Mouse (Mus musculus) hindbrain, postnatal 0 days (tissue): ENCODE results near the gene Zfhx2. TPM values are rescaled to one million over a fixed set of nuclear protein-coding genes. Genes with fewer than 3 reads are reported as not detected.

Source experiments
- ATAC-seq: fragments of 200-750 bp; cut with Nextera tagmentation; 2 replicates; pipeline ENCODE4 v1.8.0; 2017; ENCODE audit warnings: mild to moderate bottlenecking, moderate TSS enrichment, moderate library complexity
- DNase-seq: peaks from one replicate; pipeline ENCODE4 v3.0.0-alpha.2; 2015; ENCODE audit warnings: low spot score
- H3K27ac ChIP-seq: fragments of 300-500 bp; sonication (generic); 2 replicates; pipeline ENCODE4 v1.5.1; 2014; ENCODE audit warnings: mild to moderate bottlenecking
- H3K27me3 ChIP-seq: fragments of 300-500 bp; sonication (generic); 2 replicates; pipeline ENCODE4 v1.6.1; 2014; ENCODE audit warnings: low read length, mixed read lengths; ENCODE audit not compliant: insufficient read depth
- H3K36me3 ChIP-seq: fragments of 300-500 bp; sonication (generic); 2 replicates; pipeline ENCODE4 v1.6.1; 2014; ENCODE audit warnings: low read length, mixed read lengths; ENCODE audit not compliant: insufficient read depth
- H3K4me1 ChIP-seq: fragments of 300-500 bp; sonication (generic); 2 replicates; pipeline ENCODE4 v1.6.1; 2014; ENCODE audit warnings: antibody characterized with exemption, low read length, mixed read lengths; ENCODE audit not compliant: insufficient read depth
- H3K4me2 ChIP-seq: fragments of 300-500 bp; sonication (generic); 2 replicates; pipeline ENCODE4 v1.6.1; 2014; ENCODE audit warnings: low read depth, mild to moderate bottlenecking, low read length, moderate library complexity, mixed read lengths
- H3K4me3 ChIP-seq: fragments of 300-500 bp; sonication (generic); 2 replicates; pipeline ENCODE4 v1.5.1; 2014; ENCODE audit warnings: low read length
- H3K9ac ChIP-seq: fragments of 300-500 bp; sonication (generic); replicated peaks from 2 replicates; pipeline ENCODE4 v1.6.1; 2014; ENCODE audit warnings: mild to moderate bottlenecking, low read length, moderate library complexity, mixed read lengths
- H3K9me3 ChIP-seq: fragments of 300-500 bp; sonication (generic); 2 replicates; pipeline ENCODE4 v1.6.1; 2016; ENCODE audit warnings: low read length, mixed read lengths
- CTCF ChIP-seq: IDR thresholded peaks from 2 replicates; pipeline ENCODE4 v1.5.1; 2016; ENCODE audit warnings: antibody characterized with exemption, control low read depth, low read depth
- WGBS: fragments of 180-500 bp; shearing (Covaris S2); extraction: QIAGEN DNeasy Blood & Tissue Kit; methylation state at CpG from one replicate; pipeline ENCODE4 v1.1.7; 2014; 5-methylcytosine and 5-hydroxymethylcytosine counted together
- polyA plus RNA-seq: library from polyadenylated mRNA; unstranded; fragments of >200 nt; fragmentation: Nextera tagmentation; extraction: Ambion mirVana; gene quantifications from 2 replicates; pipeline ENCODE4 v1.2.1, GENCODE M21; 2015
- total RNA-seq: library from RNA; depleted of rRNA; stranded (reverse); fragments of >200 nt; gene quantifications from 2 replicates; pipeline ENCODE4 v1.2.3, GENCODE M21; 2014

The Zfhx2 gene
- total and polyA plus RNA-seq, 2 experiments from 2014 or later = 8.1 to 10.9 TPM

DNA sequence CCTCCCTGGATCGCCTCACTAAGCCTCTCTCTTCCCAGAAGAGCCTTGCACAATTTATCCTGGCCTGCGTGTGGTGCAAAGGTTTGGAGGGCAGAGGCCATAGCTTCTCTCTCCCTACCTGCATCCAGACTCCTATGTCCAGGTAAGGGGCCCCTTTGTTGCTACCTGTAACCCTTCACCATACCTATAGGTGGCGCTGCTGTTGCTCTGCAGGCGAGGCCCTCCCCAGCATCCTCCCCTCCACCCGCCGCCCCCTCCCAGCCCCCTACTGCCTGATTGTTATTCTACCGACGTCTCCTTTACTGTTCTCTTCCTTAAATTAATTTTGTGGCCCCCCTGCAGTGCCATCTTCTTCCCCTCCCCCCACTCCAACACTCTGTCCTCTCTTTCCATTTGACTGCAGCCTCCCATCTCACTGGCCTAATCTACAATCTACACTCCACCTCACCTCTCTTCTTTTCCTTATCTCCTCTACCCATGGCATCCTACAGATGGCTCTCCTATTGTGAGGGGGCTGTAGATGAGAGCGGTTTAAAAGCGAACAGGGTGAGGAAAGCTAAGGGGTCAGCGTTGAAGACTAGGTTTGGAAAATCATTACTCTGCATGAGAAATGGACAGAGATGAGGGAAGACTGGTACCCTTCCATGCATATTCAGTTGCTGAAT lies 63.0 kb downstream of the Zfhx2 start:
- peak; percentile 73 for TF ChIP-seq CTCF
- peak overlapping the region; percentile 22; the same call in 1 of the 2 replicates for H3K9ac ChIP-seq
- H3K4me3 ChIP-seq = no peak overlapping the region
- peak overlapping the region; percentile 30; the same call in 1 of the 2 replicates for H3K4me2 ChIP-seq
- H3K9me3 ChIP-seq = no peaks in the 10 kb centered on the region
- peak overlapping the region; percentile 74 for H3K27ac ChIP-seq
- no peaks in the 10 kb centered on the region for H3K36me3 ChIP-seq
- ATAC-seq = peak; percentile 70
- peak; percentile 85 for DNase-seq
- H3K4me1 ChIP-seq = peaks cover 16% of the 10 kb centered on the region
- WGBS = 6% methylated on average over 11 of the region's 11 CpGs
- no peaks in the 10 kb centered on the region for H3K27me3 ChIP-seq

DNA sequence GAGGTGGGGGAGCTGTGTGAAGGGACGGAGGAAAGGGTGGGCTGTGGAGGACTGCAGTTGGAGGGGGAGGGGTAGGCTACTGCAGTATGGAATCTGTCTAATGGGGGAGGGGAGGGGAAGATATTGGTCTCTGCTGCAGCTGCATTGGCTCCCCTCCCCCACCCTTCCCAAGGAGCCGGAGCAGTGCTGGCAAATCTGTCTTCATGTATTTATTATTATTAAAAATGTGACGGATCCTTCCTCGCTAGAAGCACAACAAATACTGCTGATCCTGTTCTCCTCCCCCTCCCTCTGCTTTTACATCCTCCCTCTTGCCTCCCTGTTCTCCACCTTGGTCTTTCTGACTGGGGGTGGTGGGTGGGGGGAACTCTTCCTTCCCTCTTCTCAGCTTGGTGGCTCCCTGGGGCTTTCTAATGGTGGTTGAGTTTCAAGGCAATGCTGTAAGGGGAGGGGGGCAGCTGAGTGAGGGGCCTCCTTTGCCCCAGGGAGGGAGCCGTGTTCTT lies 63.7 kb downstream of the Zfhx2 start:
- no peak overlapping the region for H3K4me3 ChIP-seq
- peak overlapping the region; percentile 74 for H3K27ac ChIP-seq
- no peaks in the 10 kb centered on the region for H3K9me3 ChIP-seq
- H3K4me2 ChIP-seq = peak overlapping the region; percentile 27; the same call in 1 of the 2 replicates
- peaks cover 16% of the 10 kb centered on the region for H3K4me1 ChIP-seq
- WGBS = 7% methylated on average over 5 of the region's 5 CpGs
- no peaks in the 10 kb centered on the region for H3K36me3 ChIP-seq
- peak; percentile 68 for ATAC-seq
- no peak for TF ChIP-seq CTCF
- peak; percentile 71 for DNase-seq
- H3K9ac ChIP-seq = peak overlapping the region; percentile 22
- H3K27me3 ChIP-seq = no peaks in the 10 kb centered on the region

DNA sequence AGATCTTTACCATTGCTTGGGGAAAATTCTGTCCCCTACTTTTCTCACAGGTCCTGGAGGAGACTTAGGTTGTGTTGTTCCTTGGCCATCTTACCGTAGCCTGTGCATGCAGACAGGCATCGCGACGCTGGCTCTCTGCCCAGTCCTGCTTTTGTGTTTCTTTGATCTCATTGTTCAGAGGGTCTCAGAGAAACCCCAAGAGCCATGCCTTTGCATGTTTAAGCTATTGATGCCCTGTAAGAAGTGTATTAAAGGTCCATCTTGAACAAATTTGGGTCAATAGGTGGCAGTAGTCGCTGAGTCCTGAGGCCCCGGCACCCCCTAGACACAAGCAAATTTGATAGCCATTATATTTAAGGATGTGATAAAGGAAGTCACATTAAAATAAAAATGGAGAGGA lies 64.5 kb downstream of the Zfhx2 start:
- Histone ChIP-seq H3K4me2 (no peak overlapping the region), H3K4me1 (peaks cover 10% of the 10 kb centered on the region), H3K27ac (peak overlapping the region; percentile 74), H3K27me3 (no peaks in the 10 kb centered on the region), H3K9ac (no peak overlapping the region; the same call in 1 of the 2 replicates), H3K4me3 (no peak overlapping the region), H3K9me3 (no peaks in the 10 kb centered on the region), H3K36me3 (peaks cover 7% of the 10 kb centered on the region)
- WGBS = 3% methylated on average over 6 of the region's 6 CpGs
- TF ChIP-seq CTCF = peak; percentile 71
- peak; percentile 33; the same call in 1 of the 2 replicates for ATAC-seq
- DNase-seq = peak; percentile 69

DNA sequence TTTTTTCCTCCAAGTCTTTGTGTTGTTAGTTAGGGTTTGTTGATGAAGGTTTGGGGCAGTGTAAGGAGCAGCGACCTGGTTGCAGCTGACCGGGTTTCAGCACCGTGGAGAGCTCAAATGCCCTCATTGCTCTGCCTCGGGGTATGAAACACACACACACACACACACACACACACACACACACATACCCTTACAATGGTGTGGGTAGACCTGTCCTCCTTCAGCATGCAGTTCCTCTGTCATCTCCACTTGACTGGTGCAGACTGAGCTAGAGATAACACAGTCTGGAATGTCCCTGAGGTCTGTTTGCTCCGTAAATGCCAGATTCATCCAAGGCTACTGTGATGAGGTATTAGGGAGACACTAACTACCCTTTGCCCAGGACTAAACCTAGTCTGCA lies 64.9 kb downstream of the Zfhx2 start:
- ATAC-seq (no peak), DNase-seq (no peak)
- Histone ChIP-seq H3K4me1 (peaks cover 7% of the 10 kb centered on the region), H3K27me3 (no peaks in the 10 kb centered on the region), H3K36me3 (peaks cover 11% of the 10 kb centered on the region), H3K4me3 (no peak overlapping the region), H3K27ac (peak overlapping the region; percentile 74; the same call in 1 of the 2 replicates), H3K4me2 (no peak overlapping the region), H3K9ac (no peak overlapping the region), H3K9me3 (no peaks in the 10 kb centered on the region)
- TF ChIP-seq CTCF = no peak
- 24% methylated on average over 5 of the region's 5 CpGs for WGBS

DNA sequence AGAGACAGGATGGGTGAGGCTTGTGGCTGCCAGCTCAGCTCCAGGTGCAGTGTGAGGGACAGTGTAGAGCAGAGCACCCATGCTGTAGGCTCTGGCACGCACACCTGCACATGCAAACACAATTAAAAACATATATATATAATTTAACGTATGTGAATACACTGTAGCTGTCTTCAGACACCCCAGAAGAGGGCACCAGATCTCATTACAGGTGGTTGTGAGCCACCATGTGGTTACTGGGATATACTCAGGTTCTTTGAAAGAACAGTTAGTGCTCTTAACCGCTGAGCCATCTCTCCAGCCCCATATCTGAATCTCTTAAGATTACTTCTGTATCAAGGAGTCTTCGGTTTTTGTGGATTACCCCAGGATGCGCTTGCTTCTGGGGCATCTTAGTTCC lies 66.6 kb downstream of the Zfhx2 start:
- DNase-seq (no peak), ATAC-seq (no peak)
- no peaks in the 10 kb centered on the region for H3K27me3 ChIP-seq
- H3K27ac ChIP-seq = no peak overlapping the region
- H3K4me3 ChIP-seq = no peak overlapping the region
- no peaks in the 10 kb centered on the region for H3K9me3 ChIP-seq
- H3K4me2 ChIP-seq = no peak overlapping the region
- 79% methylated on average over 5 of the region's 5 CpGs for WGBS
- TF ChIP-seq CTCF = peak; percentile 53
- H3K36me3 ChIP-seq = peaks cover 28% of the 10 kb centered on the region
- H3K4me1 ChIP-seq = peaks cover 7% of the 10 kb centered on the region
- H3K9ac ChIP-seq = no peak overlapping the region

DNA sequence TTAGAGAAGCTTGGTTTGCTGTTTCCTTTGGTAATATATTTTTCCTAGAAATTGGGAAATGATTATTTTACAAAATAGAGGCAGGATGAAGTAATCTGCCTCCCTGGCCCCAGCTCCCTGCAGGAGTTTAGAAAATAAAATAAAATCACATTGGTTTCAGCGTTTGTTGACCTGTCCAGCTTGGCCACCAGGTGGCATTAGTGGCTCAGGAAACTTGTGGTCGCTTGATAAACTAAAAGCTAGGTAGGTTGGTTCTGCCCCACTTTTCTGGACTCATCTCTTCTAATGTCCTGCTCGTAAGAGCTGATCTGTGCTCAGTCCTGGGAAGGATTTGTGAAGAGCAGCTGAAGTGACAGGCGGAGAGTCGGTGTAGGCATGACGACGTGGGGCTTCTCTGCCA lies 67.9 kb downstream of the Zfhx2 start:
- Histone ChIP-seq H3K4me2 (no peak overlapping the region), H3K27me3 (no peaks in the 10 kb centered on the region), H3K9ac (no peak overlapping the region), H3K36me3 (peaks cover 30% of the 10 kb centered on the region), H3K27ac (no peak overlapping the region), H3K4me3 (no peak overlapping the region), H3K4me1 (peaks cover 5% of the 10 kb centered on the region), H3K9me3 (no peaks in the 10 kb centered on the region)
- 58% methylated on average over 7 of the region's 7 CpGs for WGBS
- DNase-seq = peak; percentile 89
- peak; percentile 87 for TF ChIP-seq CTCF
- ATAC-seq = peak; percentile 29; the same call in 1 of the 2 replicates

DNA sequence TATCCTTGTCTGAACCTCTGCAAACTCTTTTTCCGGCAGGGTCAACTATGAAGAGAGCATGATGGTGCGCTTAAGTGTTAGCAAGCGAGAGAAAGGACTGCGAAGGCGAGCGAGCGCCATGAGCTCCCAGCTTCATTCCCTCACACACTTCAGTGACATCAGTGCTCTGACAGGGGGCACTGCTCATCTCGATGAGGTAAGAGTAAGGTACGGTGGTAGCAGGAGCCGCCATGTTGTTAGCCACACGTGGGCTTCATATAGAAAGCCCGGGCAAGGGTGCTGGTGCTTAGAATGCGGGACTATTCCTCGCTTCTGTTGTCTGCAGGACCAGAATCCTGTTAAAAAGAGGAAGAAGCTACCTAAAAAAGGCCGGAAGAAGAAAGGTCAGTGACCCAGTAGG lies 69.1 kb downstream of the Zfhx2 start:
- TF ChIP-seq CTCF = no peak
- DNase-seq (no peak), ATAC-seq (no peak)
- Histone ChIP-seq H3K27ac (no peak overlapping the region), H3K9ac (no peak overlapping the region), H3K27me3 (no peaks in the 10 kb centered on the region), H3K4me1 (no peaks in the 10 kb centered on the region; the same call in 1 of the 2 replicates), H3K4me3 (no peak overlapping the region), H3K4me2 (no peak overlapping the region), H3K36me3 (peaks cover 30% of the 10 kb centered on the region), H3K9me3 (no peaks in the 10 kb centered on the region)
- WGBS = 92% methylated on average over 15 of the region's 15 CpGs
